Mouse (Mus musculus) activated CD4-positive, CD25-positive, alpha-beta regulatory T cell (primary cell): ENCODE data around the gene Ppp1r12a. TPM values are rescaled to one million over a fixed set of nuclear protein-coding genes. Genes with fewer than 3 reads are reported as not detected.

Experiments used
- polyA plus RNA-seq, 2 experiments: library from polyadenylated mRNA; unstranded; fragments of 100-300 nt; shearing (Covaris generic); gene quantifications; one replicate each; pipeline ENCODE4 v1.2.1; 2017

The Ppp1r12a gene
- 100 to 1,000 TPM in 1 of 2 experiments, 10 to 100 TPM in 1; 71.9 to 125 TPM for polyA plus RNA-seq

DNA sequence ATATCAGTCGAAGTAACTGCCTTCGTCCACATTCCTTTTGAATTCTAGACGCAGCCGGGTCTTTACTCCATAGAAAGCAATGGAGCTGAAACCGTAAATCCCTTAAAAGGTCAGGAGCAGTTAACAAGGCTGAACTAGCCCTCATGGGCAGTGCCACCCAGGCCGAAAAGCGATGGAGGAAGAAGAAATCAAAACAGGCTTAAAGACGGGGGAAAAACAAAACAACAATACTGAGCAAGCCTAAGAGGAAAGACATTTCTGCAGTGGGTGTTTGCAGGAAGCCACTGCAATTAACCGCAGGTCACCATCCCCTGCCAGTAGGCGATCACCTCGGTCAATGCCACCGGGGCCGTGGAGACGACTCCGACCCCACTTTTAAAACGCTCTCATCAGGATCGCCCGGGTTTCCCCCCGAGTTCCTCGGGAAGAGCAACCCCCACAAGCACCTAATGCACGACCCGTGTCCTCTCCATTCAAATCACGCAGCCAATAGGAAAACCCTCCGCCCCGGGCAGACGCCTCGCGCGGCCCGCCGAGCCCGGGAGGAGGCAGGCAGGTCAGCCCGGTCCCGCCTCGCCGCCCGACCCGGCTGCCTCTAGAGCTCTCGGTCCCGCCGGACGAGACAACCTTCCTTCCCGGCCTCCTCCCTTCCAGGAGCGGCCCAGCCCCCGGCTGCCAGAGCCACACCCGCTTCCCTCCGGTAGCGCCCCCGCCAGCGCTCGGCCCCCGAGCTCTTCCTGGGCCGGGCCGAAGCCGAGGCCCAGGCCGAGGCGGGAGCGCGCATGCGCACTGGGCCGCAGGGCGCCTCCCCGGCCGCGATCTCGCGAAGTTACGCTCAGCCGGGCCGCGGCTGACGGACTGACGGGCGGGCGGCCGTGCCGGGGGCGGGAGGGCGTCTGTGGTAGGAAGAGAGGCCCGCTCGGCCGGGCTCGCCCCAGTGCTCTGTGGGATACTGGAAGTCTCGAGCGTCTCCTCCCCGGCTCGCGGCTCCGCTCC is at the start of gene Ppp1r12a:
Gene Ppp1r12a, plus strand, starts transcription at position 933 of the 996 bp plus-strand sequence.

DNA sequence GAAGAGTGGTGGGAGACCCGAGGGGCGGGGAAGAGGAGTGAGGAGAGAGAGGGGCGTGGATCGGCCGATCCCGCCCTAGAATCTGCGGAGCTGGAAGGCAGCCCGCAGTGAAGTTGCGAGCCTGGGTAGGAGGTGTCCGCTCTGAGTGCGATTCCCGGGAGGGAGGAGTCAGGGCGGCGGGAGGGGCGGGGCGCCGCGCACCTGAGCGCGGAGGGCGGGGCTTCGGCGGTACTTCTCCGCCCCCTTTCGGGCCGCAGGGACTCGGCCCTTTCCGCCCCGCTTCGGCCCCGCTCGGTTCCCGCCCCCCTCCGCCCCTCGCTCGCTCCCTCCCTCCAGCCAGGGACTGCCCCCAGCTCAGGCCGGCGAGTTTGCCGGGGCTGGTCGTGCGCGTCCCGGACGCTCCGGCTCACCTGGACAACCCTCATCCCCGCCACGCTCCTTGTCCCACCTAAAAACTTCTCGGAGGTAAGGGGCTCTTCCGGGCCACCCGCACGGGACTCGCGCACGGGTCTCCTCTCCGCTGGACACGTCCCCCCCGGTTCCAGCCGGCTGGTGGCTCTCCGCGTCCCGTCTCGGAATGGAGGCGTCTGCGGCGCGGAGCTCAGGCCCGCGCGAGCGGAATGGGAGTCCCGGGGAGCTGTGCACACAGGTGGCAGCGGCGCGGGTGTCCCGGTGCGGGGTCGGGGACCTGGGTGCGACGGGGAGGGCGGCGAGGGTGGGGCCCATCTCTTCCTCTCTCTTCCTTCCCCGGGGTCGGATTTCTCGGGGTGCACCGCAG is 170.0 kb downstream of the Ppp1r12a start, which contains the start of gene Pawr:
Gene Pawr, plus strand, starts transcription at position 338 of the 778 bp plus-strand sequence.

Other genes with a start within 250 kb of the Ppp1r12a start
- 1 to 10 TPM in 1 of 2 experiments, under 1 TPM in 1; 0.18 to 3.6 TPM for gene Pawr, start 169.9 kb downstream of the Ppp1r12a start, polyA plus RNA-seq